Mouse (Mus musculus) intestine, embryonic 16.5 days (tissue): ENCODE measurements at regions not wholly inside any gene's neighbourhood (a gene's known extent, or its start where the extent isn't known, plus 50 kb on each side); places are given as distances from the start of the nearest gene placed in this dataset.

Source experiments
- ATAC-seq: fragments of 200-750 bp; cut with Nextera tagmentation; 2 replicates; pipeline ENCODE4 v1.8.0; 2017; ENCODE audit warnings: moderate TSS enrichment, moderate library complexity
- H3K27ac ChIP-seq: fragments of 300-500 bp; sonication (generic); 2 replicates; pipeline ENCODE4 v1.5.1; 2014; ENCODE audit warnings: mild to moderate bottlenecking, low read length
- H3K27me3 ChIP-seq: fragments of 300-500 bp; sonication (generic); replicated peaks from 2 replicates; pipeline ENCODE4 v1.6.1; 2014; ENCODE audit warnings: low read length, control low read depth, mixed read lengths; ENCODE audit not compliant: control insufficient read depth, insufficient read depth
- H3K36me3 ChIP-seq: fragments of 300-500 bp; sonication (generic); 2 replicates; pipeline ENCODE4 v1.6.1; 2014; ENCODE audit warnings: low read length, control low read depth; ENCODE audit not compliant: control insufficient read depth, insufficient read depth
- H3K4me1 ChIP-seq: fragments of 300-500 bp; sonication (generic); 2 replicates; pipeline ENCODE4 v1.6.1; 2014; ENCODE audit warnings: low read length, control low read depth, mixed read lengths; ENCODE audit not compliant: control insufficient read depth, insufficient read depth
- H3K4me2 ChIP-seq: fragments of 300-500 bp; sonication (generic); 2 replicates; pipeline ENCODE4 v1.6.1; 2014; ENCODE audit warnings: low read depth, low read length, control low read depth
- H3K4me3 ChIP-seq: fragments of 300-500 bp; sonication (generic); 2 replicates; pipeline ENCODE4 v1.5.1; 2014; ENCODE audit warnings: mild to moderate bottlenecking, low read length
- H3K9ac ChIP-seq: fragments of 300-500 bp; sonication (generic); 2 replicates; pipeline ENCODE4 v1.6.1; 2014; ENCODE audit warnings: low read depth, low read length
- H3K9me3 ChIP-seq: fragments of 300-500 bp; sonication (generic); 2 replicates; pipeline ENCODE4 v1.6.1; 2016; ENCODE audit warnings: low read length, control low read depth; ENCODE audit not compliant: control insufficient read depth
- WGBS: fragments of 180-500 bp; shearing (Covaris S2); extraction: QIAGEN DNeasy Blood & Tissue Kit; methylation state at CpG from one replicate; pipeline ENCODE4 v1.1.7; 2014; 5-methylcytosine and 5-hydroxymethylcytosine counted together

DNA sequence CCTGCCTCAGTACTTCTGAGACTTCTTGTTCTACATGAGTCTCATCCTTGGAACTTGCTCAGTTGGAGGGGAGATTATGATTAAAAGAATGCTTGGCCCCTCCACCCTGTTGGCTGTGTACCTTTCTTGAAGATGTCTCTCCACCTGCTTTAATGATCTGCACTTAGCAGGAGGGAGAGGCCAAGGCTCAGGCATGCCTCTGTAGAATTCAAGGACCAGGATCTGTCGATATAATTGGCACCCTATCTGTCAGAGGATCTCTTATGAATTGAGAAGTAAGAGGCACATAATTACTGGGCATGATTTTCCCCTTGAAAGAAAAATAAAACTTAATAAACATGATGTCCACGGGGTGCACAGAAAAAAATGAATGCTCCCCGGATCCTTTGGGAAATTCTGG is 2893.1 kb upstream of the 5930422O12Rik start:
- no peaks in the 10 kb centered on the region for H3K4me1 ChIP-seq
- no peak overlapping the region for H3K4me2 ChIP-seq
- ATAC-seq, result no peak
- no peak overlapping the region for H3K27ac ChIP-seq
- no peaks in the 10 kb centered on the region for H3K36me3 ChIP-seq
- 83% methylated on average over 3 of the region's 3 CpGs for WGBS
- H3K9ac ChIP-seq, result no peak overlapping the region
- H3K27me3 ChIP-seq, result no peaks in the 10 kb centered on the region
- H3K9me3 ChIP-seq, result no peaks in the 10 kb centered on the region
- H3K4me3 ChIP-seq, result no peak overlapping the region

DNA sequence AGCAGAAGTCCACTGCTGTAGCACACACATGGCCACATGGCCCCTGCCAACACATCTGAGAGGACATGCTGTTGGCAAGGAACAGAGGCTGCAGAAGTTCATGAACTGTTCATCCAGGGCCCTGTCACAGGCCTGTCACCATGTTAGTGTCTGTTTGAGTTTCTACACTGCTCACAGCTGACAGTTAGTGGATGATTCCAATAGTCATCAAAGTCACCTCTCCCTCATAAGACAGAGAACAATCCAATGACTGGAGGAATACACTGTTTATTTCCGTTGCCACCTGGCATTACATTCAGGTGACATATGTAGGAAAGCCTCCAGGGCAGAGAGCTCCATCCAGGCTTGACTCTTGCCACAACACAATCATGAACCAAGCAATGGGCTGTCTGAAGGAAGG is 2886.3 kb upstream of the 5930422O12Rik start:
- no peak for ATAC-seq
- H3K9ac ChIP-seq, result no peak overlapping the region
- no peaks in the 10 kb centered on the region for H3K4me1 ChIP-seq
- H3K4me2 ChIP-seq, result no peak overlapping the region
- H3K27me3 ChIP-seq, result no peaks in the 10 kb centered on the region
- H3K27ac ChIP-seq, result no peak overlapping the region
- no peak overlapping the region for H3K4me3 ChIP-seq
- H3K36me3 ChIP-seq, result no peaks in the 10 kb centered on the region
- no peaks in the 10 kb centered on the region for H3K9me3 ChIP-seq
- 83% methylated on average over 1 of the region's 1 CpGs for WGBS

DNA sequence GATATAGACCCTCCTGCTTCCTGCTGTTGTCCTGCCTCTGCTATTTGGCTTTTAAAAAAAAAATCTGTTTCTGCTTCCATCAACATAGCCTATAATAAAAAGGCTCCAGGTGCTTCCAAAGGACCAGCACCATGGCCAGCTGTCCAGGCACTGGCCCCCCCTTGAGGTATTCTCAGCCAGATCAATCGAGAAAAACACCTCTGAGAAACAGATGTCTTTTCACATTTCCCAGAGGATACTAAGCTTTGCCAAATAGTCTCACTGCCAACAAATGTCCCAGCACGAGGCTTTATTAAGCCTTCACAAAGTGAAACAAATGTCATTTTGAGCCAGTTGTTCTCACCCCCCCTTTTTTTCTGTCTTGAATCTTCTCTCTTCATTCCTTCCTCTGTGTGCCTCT is 2880.7 kb upstream of the 5930422O12Rik start:
- no peak overlapping the region for H3K4me3 ChIP-seq
- H3K36me3 ChIP-seq, result no peaks in the 10 kb centered on the region
- no peak overlapping the region for H3K4me2 ChIP-seq
- no peaks in the 10 kb centered on the region for H3K27me3 ChIP-seq
- H3K9ac ChIP-seq, result no peak overlapping the region
- WGBS, result 27% methylated on average over 2 of the region's 2 CpGs
- no peaks in the 10 kb centered on the region for H3K9me3 ChIP-seq
- ATAC-seq, result no peak
- no peaks in the 10 kb centered on the region for H3K4me1 ChIP-seq
- H3K27ac ChIP-seq, result no peak overlapping the region

DNA sequence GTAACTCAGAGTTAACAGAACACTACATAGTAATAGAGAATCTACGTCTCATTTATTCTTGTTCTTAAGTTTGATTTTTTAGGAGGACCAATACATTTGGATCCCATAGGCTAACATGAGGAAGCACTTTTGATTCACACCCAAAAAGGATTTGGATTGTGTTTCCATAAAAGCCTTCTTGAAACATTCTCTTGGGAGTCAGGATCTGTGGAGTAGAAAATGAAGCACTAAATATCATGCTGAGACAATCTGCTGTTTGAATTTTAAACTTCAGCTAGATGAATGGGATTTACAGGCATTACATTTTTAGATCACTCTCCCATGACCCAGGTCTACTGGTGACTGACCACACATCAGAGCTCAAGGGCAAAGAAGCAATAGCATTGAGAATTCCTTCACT is 2877.5 kb upstream of the 5930422O12Rik start:
- Histone ChIP-seq H3K9ac (no peak overlapping the region), H3K27me3 (no peaks in the 10 kb centered on the region), H3K4me3 (no peak overlapping the region), H3K4me2 (no peak overlapping the region), H3K4me1 (no peaks in the 10 kb centered on the region), H3K36me3 (no peaks in the 10 kb centered on the region), H3K27ac (no peak overlapping the region), H3K9me3 (no peaks in the 10 kb centered on the region)
- ATAC-seq, result no peak
- 79% methylated on average over 1 of the region's 1 CpGs for WGBS

DNA sequence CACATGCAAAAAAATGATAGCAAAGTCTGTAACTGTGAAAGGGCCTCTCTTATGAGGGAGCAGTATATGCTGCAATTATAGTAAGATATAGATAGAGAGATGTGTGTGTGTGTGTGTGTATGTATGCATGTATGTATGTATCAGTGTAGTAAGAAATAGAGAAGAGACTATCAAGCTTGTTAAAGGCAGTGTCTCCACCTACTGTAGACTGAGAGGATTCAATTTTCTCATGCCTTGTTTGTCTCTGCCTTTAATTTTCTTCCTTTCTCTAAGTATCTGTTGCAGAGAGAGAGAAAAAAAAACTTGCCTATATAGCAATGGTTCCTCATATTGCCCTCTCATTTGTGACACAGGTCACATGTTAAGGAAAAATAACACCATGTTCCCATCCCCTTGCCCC is 2871.1 kb upstream of the 5930422O12Rik start:
- Histone ChIP-seq H3K9me3 (no peaks in the 10 kb centered on the region), H3K27ac (no peak overlapping the region), H3K4me2 (no peak overlapping the region), H3K4me1 (no peaks in the 10 kb centered on the region), H3K27me3 (no peaks in the 10 kb centered on the region), H3K4me3 (no peak overlapping the region), H3K9ac (no peak overlapping the region), H3K36me3 (no peaks in the 10 kb centered on the region)
- no peak for ATAC-seq

DNA sequence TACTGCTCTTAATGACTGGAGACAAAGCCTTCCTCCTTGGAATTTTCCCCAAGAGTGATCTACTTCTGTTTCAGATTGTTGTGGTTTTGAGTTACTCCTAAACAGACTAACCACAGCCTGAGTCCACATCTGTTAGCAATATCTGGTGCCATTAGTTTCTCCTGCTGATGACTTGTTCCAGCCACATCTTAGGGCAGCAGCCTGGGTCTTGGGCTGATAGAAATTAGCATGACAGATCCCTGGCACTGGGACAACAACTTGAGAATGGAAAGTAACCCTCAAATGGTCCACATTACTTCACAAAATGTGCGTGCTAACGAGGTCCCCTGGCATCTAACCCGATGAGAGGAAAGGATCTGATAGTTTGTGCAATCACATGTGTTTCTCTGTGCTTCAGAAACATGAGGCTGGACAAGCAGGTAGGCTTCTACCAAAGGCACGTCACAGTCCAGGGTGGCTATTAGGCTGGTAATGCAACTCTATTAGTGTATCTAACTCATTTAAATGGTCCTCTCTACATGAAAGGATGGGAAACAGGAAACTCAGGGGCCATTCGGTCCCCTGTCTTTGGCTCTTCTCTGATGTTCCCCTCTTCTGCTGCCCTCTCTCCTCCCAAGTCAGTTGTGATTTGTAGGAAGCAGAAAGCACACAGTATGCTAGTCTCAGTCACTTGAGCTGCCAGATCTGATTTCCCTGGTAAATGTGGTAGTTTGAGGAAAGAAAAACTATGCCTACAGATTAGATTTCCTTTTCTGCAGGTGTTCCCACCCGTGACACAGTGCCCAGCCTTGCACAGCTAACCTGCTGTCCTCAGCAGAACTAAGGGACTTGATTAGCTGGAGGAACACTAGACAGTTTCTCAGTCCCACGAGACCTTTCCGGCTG is 2866.9 kb upstream of the 5930422O12Rik start:
- Histone ChIP-seq H3K9me3 (no peaks in the 10 kb centered on the region), H3K4me1 (no peaks in the 10 kb centered on the region), H3K9ac (no peak overlapping the region), H3K36me3 (no peaks in the 10 kb centered on the region), H3K4me2 (no peak overlapping the region), H3K4me3 (no peak overlapping the region), H3K27ac (no peak overlapping the region), H3K27me3 (no peaks in the 10 kb centered on the region)
- 85% methylated on average over 8 of the region's 8 CpGs for whole genome bisulfite sequencing
- ATAC-seq, result no peak

DNA sequence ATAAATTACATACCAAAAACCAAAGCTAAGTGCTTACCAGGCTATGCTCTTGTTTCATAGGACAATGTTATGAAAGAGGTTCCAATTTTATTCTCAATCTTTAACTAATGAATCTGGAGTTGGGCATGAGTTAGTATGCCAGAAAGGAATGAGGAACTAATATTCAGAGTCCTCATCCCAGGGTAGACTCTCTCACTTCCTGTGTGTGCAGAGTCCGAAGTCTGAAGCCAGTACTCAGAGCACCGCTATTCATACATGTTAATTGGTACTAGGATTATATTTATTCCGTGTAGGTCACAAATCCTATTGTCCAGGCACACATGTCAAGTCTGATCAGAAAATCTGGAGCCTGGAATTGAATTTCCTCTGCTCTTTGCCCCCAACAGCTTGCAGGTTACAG is 2858.7 kb upstream of the 5930422O12Rik start:
- no peaks in the 10 kb centered on the region for H3K27me3 ChIP-seq
- 52% methylated on average over 3 of the region's 3 CpGs for WGBS
- H3K9ac ChIP-seq, result no peak overlapping the region
- H3K36me3 ChIP-seq, result no peaks in the 10 kb centered on the region
- no peak overlapping the region for H3K27ac ChIP-seq
- no peaks in the 10 kb centered on the region for H3K4me1 ChIP-seq
- ATAC-seq, result peak; percentile 82
- H3K9me3 ChIP-seq, result no peaks in the 10 kb centered on the region
- H3K4me2 ChIP-seq, result no peak overlapping the region
- H3K4me3 ChIP-seq, result no peak overlapping the region

DNA sequence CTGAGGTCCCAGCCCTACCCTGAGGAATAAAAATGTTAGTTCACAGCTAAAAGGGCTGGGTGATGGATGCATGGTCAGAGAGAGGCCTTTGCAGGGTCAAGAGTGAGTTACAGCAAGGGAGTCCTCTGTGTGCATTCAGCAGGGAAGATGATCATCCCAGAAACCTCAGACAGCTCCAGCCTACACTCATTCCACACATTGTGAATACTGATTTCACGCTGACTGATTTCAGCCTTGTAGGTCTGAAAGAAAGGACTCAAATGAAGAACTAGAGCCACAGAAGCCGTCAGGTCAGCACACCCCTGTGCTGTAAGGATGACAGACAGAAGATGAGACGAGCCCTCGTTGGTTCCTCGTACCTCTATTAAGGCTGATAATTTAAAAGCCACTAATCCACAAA is 2858.0 kb upstream of the 5930422O12Rik start:
- 34% methylated on average over 5 of the region's 5 CpGs for WGBS
- no peak for ATAC-seq
- Histone ChIP-seq H3K9ac (no peak overlapping the region), H3K4me2 (no peak overlapping the region), H3K36me3 (no peaks in the 10 kb centered on the region), H3K9me3 (no peaks in the 10 kb centered on the region), H3K27ac (no peak overlapping the region), H3K4me3 (no peak overlapping the region), H3K4me1 (no peaks in the 10 kb centered on the region), H3K27me3 (no peaks in the 10 kb centered on the region)

DNA sequence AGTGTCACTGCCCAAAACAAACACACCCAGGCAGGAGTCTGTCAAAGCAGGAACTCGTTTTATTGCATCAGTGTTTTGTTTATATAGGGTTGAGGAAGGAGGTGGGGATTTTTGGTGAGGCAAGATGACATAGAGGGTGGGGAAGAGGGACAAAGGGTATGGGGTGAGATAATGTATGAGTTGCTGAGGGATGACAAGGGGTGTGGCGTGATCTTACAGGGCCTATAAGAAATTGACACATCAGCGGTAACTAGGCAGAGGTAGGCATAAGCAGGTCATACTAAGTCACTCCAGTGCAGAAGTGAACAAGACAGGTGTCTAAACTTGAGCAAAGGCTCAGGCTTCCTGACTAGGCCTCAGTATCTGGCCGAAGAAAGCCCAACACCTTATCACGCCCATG is 2841.0 kb upstream of the 5930422O12Rik start:
- H3K4me2 ChIP-seq, result no peak overlapping the region
- H3K4me1 ChIP-seq, result no peaks in the 10 kb centered on the region
- 64% methylated on average over 5 of the region's 5 CpGs for WGBS
- H3K36me3 ChIP-seq, result no peaks in the 10 kb centered on the region
- no peak overlapping the region for H3K4me3 ChIP-seq
- H3K9ac ChIP-seq, result no peak overlapping the region
- no peak overlapping the region for H3K27ac ChIP-seq
- H3K27me3 ChIP-seq, result no peaks in the 10 kb centered on the region
- no peaks in the 10 kb centered on the region for H3K9me3 ChIP-seq
- ATAC-seq, result peak; percentile 91

DNA sequence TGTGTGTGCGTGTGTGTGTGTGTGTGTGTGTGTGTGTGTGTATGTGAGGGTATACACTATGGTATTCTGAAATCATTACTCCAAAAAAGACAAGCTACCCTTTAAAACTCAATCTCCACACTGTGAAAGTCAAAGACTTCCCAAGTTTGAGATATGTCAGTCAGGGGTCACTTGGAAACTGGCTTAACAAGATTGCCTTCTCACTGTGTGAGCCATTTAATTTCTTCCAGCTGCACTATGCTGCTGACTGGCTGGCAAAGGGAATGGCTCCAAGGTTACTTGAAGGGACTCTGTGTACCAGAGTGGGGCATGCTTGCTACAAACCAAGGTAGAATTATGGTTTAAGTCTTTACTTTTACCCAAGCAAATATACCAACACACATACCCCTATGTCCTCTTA is 2826.1 kb upstream of the 5930422O12Rik start:
- Histone ChIP-seq H3K4me2 (no peak overlapping the region), H3K4me1 (no peaks in the 10 kb centered on the region), H3K27ac (no peak overlapping the region), H3K9me3 (no peaks in the 10 kb centered on the region), H3K36me3 (no peaks in the 10 kb centered on the region), H3K27me3 (no peaks in the 10 kb centered on the region), H3K4me3 (no peak overlapping the region), H3K9ac (no peak overlapping the region)
- WGBS, result no CpG with 5 or more reads among the region's 1 CpGs
- no peak for ATAC-seq
